Mouse (Mus musculus) retina, postnatal 7 days (tissue): ENCODE results near the gene Map4k1.

ENCODE experiments used
- DNase-seq: peaks from one replicate; pipeline ENCODE4 v3.0.0-alpha.2; 2012; ENCODE audit warnings: low read depth, low spot score

Gene Map4k1

DNA sequence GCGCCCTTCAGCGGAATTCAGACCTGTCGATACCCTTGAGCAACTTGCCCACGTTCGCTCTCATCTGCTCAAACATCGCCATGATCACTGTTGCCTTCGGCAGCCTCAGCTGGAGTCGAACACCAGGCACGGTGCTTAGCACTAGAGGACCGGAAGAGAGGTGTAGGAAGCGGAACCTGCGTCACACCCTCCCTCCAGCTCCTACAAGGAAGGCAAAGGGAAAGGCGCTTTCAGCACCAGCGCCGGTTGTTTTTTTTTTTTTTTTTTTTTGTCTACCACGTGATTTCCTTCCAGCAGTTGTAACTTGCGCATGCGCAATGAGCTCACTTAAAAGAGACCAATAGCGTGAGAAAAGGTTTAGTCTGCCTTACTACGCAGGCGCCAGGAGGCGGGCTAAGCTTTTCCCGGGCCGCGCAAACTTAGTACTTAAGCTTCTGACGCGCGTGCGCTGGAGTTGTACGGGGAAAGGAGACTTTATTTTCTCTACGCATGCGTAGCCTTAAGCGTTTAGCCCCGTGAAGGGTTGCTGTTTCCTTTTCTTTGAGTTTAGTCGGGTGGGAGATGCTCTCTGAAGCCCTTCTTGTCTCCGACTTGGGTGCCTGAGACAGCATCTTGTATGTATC lies at the start of gene Map4k1, which contains the start of gene Eif3k:
Gene Map4k1, plus strand, starts transcription at position 400 of the 623 bp plus-strand sequence.
Gene Eif3k, minus strand, starts transcription at position 214 of the 623 bp plus-strand sequence.
- peak; percentile 99 for DNase-seq

DNA sequence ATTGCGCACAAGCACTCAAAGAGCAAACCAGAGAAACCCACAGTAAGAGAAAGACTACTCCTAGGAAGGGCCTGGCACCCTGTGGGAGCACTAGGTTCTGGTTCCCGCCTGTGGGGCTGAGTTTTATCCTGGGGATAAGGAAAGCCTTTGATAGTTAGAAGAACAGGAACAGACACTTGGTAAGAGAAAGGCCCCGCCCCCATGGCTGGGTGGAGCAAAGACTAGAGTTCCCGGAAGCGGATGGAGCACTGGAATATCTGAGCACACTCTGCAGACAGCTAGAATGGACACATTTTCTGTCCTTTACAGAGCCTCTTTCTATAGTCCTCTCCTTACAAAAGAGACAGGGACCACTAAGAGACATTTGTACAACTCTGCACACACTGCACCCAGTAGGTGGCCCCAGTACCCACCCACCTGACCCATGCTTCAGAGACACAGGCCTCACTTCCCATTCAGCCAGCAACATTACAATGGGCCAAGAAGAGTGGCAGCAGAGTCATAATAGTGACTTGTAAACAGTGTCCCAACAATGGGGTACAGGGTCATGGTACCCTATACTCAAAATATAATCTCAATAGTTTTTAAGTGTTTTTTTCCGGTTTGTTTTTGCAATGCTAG lies 49.3 kb upstream of the Map4k1 start:
- no peak for DNase-seq

DNA sequence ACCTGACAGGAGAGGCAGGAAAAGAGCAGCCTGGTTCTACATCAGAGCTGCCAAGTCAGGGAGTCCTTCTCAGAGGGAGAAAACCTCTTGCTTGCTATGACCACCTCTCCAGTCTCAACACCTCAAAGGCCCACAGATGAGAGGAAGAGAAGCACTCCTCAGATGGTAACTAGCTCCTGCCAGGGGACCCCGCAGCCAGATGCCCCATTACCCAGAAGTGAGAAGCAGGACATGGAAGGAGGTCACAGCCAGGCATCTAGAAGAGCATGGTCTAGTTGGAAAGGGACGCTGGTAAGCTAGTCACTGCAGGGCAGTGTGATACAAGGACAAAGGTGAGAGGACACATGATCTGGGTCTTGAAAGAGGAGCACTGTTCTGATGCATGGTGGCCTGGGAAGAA lies 48.0 kb upstream of the Map4k1 start:
- no peak for DNase-seq

DNA sequence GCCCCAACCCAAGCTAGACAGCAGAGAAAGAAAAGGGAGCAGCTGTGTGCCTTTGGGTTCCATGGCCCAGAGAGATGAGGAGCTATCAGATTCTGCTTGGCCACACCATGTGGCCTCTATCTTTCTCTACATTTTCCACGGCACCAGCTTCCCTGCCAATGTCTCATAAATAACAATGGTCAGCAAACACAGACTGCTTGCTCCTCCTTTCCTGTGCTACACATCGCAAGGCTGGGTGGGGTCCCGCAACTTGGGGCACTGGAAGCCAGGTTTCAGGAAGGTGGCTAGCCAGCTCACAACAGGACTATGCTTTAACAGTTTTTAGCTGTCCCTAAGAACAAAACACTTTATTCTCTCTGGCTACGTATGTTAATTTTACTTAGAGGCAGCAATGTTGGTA lies 45.1 kb upstream of the Map4k1 start:
- no peak for DNase-seq

DNA sequence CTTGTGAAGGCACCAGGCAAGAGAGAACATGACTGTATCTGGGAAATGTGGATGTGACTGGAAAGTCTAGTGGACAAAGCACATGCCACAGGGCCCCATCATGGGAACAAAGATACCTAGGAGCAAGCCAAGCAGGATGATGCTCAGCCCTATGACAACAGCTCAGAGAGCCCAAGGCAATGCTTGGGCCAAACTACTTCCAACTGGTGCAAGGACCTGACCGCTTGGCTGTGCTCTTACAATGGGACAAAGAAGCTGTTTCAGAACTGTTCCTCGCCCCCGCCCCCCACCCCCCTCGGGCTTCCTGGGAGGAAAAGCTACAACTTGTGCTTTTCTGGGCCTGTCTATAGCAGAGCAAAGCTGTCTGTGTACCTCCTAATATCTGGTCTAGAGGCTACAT lies 43.2 kb upstream of the Map4k1 start:
- DNase-seq: no peak

DNA sequence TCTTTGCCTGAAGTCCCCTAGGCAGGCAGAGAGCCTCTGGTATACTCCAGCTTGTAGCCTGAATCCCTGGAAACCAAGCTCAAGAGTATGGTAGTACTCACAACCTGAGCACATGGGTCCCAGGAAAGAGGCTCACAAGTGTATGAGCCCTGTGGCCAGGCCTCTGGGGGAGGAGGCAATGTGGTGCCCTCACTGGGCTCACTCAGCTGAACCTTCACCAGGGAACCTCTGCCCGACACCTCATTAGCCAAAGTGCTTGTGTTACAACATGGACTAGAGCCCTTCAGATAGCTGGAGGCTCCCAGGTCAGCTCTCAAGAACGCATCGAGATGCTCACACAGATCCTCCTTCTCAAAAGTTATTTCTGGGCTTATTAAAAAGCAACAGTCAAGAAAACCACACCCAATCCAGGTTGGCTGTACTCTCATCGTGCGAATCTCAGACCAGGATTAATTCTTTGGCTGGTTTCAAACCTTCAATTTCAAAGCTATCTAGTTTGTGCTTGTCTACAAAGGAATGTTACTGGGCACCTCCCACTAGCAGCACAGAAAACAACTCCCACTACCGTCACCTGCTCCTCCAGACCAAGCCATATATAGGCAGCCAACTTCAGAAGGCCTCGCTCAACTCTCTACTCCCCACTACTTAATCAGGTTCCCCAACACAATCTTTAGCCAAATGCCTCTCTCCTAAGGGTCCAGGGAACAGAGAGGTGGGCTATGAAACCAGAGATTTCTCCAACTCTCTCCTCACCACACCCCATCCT lies 42.2 kb upstream of the Map4k1 start:
- DNase-seq: no peak

DNA sequence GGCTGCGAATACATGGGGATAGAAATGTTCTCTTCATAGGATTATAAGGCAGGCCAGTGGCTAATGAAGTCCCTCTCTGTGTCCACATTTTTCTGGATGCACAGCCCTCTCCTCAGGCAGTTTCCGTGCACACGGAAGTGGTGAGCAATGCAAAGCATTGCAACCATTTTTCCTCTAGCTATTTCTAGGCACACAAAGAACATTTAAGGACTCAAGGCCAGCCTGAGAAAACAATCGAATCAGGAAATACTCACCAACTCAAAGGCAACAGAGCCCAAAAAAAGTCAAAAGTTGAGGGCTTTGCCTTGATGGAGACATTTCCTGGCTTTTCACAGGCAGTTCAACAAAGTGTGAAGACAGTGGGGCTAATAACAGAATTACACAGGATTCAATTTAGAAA lies 40.7 kb upstream of the Map4k1 start:
- DNase-seq: no peak

DNA sequence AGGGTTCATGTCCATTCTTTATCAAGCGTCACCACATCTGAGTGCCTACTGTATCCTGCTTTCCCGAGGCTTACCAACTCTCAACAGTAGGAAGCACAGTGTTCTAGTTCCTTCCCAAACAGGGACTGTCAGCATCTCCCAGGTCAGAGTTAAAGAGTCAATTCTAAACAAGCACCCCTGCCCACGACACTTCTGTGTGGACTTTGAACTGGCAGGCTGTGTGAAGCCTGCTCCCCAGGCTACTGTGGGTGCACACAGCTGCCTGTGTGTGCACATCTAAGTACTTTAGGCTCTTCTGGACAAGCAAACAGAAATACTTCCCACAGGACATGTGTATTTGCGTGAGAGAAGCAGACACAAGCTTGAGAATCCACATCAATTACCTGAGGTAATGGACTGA lies 40.3 kb upstream of the Map4k1 start:
- no peak for DNase-seq

DNA sequence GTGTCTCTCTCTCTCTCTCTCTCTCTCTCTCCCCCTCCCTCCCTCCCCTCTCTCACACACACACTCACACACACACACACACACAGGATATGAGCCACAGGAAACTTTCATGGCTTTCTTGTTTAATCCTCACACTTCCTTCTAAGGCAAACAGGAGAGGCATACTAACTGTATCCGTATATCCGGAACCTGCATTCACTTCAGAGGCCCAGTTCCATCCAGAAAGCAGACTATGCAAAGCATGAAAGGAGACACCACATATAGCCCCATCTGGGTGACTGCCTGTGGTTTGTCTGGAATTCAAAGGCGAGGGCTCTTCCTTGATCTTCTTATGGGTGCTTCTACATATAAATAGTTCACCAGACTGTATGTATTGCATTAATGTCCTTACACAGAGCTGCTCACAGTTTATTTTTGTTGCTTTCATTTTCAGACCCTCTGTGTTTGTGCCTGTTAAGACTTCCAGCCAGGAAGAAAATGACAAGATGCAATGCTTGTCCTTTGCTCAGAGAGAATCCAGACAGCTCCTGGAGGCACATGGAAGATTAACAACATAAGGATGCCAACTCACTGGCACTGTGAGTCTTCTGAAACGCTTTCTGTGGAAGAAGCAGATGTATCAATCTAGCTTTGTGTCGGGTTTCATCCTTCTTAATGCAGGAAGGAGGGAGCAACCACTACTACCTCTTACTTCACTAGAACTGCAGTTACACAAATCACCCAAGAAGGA lies 38.2 kb upstream of the Map4k1 start:
- DNase-seq: no peak

DNA sequence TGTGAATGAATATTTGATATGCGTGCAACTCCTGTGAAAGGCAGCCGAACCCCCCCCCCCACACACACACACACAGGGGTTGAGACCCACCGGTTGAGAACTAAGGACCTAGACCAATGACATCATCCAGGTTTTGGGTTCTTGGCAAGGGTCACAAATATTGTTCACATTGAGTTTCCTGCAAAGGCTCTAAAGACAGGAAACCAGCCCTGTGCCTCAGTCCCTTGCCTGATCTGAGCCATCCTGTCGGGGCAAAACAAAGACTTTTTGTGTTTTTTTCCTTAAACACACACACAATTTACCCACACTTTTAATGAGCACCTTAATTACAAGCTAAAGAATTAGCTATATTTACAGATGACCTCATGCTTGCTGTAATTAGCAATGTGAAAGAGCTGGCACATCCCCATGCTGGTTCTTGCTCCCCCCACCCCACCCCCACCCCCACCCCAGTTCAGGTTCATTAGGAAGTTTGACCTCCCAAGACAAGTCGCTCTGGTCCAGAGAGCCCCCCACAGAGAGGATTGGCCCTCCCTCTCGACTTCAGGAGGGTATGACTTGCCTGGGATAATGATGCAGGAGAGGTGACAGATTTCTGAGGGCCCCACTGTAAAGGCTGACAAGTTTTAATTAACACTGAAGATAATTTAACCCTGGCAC lies 37.0 kb upstream of the Map4k1 start:
- no peak for DNase-seq

DNA sequence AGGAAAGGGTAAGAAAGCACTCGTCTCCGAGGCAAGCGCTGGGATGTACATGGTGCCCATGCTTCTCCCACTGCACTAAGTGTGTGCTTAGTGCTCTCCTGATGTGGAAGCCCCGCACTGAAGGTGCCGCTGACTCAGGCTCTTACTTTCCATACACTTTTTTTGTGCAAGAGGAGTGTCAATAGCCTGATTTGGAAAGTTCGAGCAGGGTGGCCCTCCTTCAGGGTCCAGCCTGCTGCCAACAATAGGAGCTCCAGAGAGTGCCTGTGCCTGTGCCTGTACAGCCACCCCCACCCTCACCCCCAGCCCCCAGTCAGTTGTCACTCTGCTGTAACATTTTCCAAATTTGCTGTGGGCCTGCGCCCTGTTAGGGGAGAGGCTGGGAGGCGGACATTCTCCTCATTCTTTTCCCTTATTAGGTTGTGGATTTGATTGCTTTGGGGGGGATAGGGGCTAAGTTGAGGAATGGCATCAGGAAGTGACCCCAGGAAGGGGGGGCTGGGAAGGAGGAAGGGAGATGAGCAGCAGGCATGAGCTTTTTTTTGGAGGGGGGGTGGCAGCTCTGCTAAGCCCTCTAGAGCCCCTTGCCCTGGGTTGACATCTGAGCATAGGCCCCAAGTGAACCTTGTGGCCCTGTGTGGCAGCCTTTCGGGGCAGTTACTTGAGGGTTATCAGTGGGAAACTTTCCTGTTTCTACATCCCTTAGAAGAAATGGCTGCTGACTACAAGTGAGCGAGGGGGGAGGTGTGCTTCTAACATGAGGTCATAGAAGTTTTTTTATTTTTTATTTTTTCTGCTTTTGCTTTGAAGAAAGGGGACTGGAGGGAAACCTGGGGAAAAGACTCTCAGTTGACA lies 36.2 kb upstream of the Map4k1 start:
- DNase-seq: no peak

DNA sequence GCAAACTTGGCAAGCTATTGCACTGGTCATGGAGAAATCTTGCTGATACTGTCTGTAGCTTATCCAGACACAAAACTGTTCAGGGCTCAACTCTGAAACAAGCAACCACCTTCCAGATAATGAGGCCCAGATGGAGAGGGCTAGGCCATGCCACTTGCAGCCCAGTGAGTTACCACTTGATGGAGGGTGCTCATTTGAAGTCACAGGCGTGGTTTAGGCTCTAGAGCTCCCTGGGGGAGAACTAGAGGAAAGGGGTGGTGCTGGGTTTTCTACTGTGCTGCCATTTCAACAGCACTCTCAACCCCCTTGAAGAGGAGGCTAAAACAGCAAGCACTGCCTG lies 35.6 kb upstream of the Map4k1 start:
- DNase-seq: no peak

DNA sequence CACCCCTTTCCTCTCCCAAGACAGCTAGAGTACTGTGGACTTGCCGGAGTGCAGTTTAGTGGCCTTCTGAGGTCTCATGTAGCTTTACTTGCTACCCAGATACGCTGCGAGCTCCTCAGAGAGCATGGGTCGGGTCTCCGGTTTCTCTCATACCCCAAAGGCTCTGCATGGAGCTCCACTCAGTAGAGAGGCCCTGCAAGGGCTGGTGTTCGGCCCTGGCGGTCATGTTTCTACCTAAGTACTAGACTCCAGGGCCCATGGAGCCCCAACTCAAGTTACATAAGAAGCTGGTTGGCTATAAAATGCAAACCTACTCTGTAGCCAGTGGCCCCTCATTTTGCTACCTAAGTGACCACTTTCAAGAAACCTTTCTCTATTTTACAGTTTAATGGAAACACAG lies 33.1 kb upstream of the Map4k1 start:
- DNase-seq: no peak

DNA sequence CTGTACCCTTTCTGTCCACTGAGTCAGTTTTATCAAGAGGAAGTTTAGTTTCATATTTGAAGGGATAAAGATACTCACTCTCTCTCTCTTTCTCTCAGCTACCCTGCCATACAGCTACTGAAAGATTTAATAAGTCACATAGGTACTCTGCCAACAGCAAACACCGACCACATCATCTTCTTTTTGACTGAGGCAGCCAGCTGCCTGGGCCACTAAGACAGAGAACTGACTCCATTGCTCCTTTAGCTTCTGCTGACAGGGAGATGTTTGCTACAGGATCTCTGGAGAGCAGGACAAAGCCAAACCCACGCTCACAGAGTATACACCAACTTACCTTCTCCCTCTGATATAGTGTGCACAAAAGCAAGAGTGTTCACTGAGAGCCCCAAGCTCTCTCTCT lies 32.6 kb upstream of the Map4k1 start:
- no peak for DNase-seq

DNA sequence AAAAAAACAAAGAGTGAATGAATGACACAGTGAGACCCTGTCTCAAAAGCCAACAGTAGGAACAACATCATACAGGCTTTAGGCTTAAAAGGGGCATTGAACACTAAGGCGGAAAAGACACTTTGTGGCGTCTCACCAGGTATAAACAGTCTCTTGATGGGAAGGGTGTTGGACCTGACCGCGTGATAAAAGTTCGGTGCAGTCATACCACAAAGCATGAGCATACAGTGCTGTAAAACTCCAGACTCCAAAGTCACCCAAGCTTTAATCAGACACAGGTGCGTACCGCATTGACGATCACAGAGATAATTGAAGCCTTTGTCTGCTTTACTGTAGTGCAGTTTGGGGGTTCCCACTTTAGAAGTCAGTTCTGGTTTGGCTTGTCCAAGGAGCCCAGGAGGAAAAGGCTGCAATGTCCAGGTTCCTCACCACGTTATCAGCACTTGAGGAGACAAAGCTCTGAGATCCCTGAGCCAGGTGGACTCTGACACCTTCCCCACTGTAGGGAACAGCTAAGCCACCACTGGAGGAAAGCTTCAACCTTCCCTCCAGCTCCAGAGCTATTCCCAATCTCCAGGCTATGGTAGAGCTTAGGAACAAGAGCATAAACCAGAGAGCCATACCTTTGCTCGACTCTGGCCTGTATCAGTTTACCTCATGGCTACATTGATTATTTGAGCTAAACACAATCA lies 31.4 kb upstream of the Map4k1 start:
- no peak for DNase-seq

DNA sequence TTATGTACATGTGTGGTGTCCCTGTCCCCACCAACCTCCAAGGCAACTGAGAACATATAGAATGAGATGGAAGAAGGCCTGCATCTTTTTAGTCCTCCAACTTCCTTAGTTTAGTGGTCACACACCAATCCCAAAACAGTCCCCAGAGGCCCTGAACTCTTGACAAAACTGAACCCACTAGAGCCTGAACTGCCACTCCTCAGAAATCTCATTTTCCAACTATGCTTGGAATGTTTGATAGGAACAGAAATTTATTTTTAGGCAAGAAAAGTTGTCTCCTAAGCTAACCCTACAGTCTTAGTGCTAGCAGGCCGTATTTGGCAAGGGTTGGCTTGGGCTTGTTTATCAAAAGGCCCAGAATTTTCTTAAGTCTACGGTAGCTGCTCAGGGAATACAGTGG lies 30.1 kb upstream of the Map4k1 start:
- no peak for DNase-seq

DNA sequence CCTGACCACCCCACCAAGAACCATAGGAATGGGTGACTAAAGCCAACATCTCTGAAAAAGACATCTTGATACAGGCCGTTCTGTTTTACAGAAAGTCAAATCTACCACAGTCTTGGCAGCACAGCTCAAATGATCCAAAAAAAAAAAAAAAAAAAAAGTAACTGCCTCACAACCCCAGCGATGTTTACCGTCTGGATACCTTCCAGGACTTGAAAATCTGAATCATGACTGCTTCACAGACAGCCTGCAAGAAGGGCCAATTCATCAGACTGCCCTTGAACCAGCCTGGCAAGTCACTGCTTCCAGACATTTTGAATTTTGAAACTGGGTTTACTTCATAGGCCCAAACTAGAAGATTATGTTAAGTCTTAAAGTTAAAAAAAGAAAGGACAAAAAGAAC lies 29.1 kb upstream of the Map4k1 start:
- DNase-seq: no peak

DNA sequence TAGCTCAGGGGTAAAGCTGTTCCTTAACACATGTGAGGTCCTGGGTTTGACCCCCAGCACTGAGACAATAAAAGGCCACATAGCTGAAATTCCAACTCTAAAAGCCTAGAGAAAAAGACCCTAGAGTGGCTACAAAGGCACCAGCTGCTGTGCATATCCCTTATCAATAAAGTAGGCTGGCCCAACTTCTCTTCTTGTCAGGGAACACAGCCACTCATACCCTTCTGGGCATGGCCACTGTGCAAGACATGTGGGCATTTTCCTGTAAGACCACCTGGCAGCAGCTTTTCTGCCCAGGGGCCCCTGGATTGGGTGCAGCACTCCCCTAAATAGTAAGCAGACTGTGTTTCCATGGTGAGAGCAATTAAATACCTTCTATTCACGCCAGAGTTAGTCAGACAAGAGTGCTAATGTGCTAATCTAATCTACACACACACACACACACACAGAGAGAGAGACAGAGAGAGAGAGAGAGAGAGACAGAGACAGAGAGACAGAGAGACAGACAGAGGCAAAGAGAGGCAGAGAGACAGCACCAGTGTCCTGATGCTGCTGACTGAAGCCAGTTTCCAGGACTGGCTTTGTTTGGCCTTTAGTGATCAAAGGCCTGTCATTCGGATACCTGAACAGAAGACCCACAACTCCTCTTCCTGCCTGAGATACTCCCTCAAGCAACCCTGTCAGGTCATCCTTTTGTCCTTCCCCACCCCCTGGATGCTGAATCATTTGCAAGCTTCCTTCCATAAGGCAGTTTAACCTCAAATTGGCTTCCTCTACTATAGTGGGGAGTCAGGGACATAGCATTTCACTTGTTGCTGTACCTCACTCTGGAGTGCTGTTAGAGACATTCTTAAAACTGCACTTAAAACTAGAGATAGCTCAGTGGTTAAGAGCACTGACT lies 28.1 kb upstream of the Map4k1 start:
- no peak for DNase-seq

DNA sequence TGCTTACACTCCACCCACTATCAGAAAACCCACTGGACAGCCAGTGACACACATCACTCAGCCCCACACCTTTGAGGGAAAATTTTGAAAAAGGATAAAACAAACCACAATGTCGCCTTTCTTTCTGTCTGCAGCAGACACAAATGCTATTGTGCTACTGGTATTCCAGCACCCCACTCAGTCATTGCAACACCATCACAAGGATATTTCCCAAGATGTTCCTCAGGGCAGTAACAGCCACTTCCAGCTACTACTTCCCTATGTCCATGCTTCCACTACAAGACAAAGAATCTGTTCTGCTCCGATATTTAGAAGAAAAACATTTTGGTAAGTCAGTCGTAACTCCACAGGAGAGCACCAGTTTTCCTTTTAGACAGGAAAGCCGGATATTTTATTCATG lies 27.1 kb upstream of the Map4k1 start:
- DNase-seq: no peak
